Mouse (Mus musculus): ENCODE results near the gene Ptov1. TPM values are rescaled to one million over a fixed set of nuclear protein-coding genes. Genes with fewer than 3 reads are reported as not detected.

Gene Ptov1
- total and polyA plus RNA-seq, 3 experiments, result 33.2 to 145 (median 75.4) TPM

DNA sequence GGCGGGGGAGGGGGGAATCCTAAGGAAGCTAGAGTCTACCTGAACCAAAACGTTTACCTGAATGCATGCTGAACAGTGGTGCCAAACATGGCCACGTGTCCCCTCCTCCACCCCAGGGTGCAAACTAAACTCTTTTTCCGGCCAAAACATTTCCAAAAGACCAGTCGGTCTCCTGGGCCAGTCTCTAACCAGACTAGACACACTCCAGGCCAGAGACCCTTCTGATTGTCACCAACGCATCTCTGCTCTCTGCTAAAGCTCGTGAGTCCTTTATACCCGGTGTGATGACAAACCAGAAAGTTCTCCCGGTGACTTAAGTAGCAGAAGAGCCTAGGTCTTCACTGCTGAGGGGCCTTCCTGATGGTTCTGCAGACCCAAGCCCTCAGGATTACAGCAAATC lies 1.8 kb downstream of the Ptov1 start:
- no peak overlapping the region; the same call in 1 of the 2 replicates for H3K4me3 ChIP-seq (ENCODE audit: low read depth, low read length)
- DNase-seq (ENCODE audit: low spot score), result no peak
- peaks cover 52% of the 10 kb centered on the region for H3K36me3 ChIP-seq (replicated peaks)
- H3K27me3 ChIP-seq (ENCODE audit: insufficient read depth, low read length), result no peaks in the 10 kb centered on the region
- H3K9me3 ChIP-seq (replicated peaks), result peaks cover 4% of the 10 kb centered on the region; the same call in 1 of the 2 replicates
- TF ChIP-seq TAL1 (conservative IDR thresholded peaks at IDR 0.05; ENCODE audit: low read depth, low read length), result no peak
- TF ChIP-seq CTCF (IDR thresholded peaks at IDR 0.05; ENCODE audit: low read depth, low read length), result no peak
- no peak for TF ChIP-seq POLR2AphosphoS5 (IDR thresholded peaks at IDR 0.05; ENCODE audit: insufficient replicate concordance, low read depth, low read length)
- TF ChIP-seq GATA2 (IDR thresholded peaks at IDR 0.05; ENCODE audit: borderline replicate concordance, low read depth, low read length), result no peak
- no peak for TF ChIP-seq GATA1 (IDR thresholded peaks at IDR 0.05; ENCODE audit: borderline replicate concordance, low read length)
- H3K4me1 ChIP-seq (ENCODE audit: insufficient read depth, low read depth, low read length), result peaks cover 67% of the 10 kb centered on the region
- no peak for ATAC-seq (ENCODE audit: extremely low read depth, insufficient number of reproducible peaks, low FRiP score, poor library complexity, severe bottlenecking)

- peak overlapping the region; percentile 52; the same call in 1 of the 2 replicates for H3K4me3 ChIP-seq (ENCODE audit: low read depth, low read length)
- peaks cover 4% of the 10 kb centered on the region; the same call in 1 of the 2 replicates for H3K9me3 ChIP-seq (replicated peaks)
- peaks cover 67% of the 10 kb centered on the region for H3K4me1 ChIP-seq (ENCODE audit: insufficient read depth, low read depth, low read length)
- peaks cover 58% of the 10 kb centered on the region for H3K36me3 ChIP-seq (replicated peaks)
- DNase-seq (ENCODE audit: low spot score) (no peak), ATAC-seq (ENCODE audit: extremely low read depth, insufficient number of reproducible peaks, low FRiP score, poor library complexity, severe bottlenecking) (no peak)
- no peaks in the 10 kb centered on the region for H3K27me3 ChIP-seq (ENCODE audit: insufficient read depth, low read length)
- TF ChIP-seq CTCF (IDR thresholded peaks at IDR 0.05; ENCODE audit: low read depth, low read length), result no peak
- TF ChIP-seq GATA1 (IDR thresholded peaks at IDR 0.05; ENCODE audit: borderline replicate concordance, low read length), result no peak
- no peak for TF ChIP-seq POLR2AphosphoS5 (IDR thresholded peaks at IDR 0.05; ENCODE audit: insufficient replicate concordance, low read depth, low read length)
- no peak for TF ChIP-seq TAL1 (conservative IDR thresholded peaks at IDR 0.05; ENCODE audit: low read depth, low read length)
- no peak for TF ChIP-seq GATA2 (IDR thresholded peaks at IDR 0.05; ENCODE audit: borderline replicate concordance, low read depth, low read length)
Observed at GRCm38 (mm10) chr7:44867010-44867702, 2.4 kb downstream of the Ptov1 start.

DNA sequence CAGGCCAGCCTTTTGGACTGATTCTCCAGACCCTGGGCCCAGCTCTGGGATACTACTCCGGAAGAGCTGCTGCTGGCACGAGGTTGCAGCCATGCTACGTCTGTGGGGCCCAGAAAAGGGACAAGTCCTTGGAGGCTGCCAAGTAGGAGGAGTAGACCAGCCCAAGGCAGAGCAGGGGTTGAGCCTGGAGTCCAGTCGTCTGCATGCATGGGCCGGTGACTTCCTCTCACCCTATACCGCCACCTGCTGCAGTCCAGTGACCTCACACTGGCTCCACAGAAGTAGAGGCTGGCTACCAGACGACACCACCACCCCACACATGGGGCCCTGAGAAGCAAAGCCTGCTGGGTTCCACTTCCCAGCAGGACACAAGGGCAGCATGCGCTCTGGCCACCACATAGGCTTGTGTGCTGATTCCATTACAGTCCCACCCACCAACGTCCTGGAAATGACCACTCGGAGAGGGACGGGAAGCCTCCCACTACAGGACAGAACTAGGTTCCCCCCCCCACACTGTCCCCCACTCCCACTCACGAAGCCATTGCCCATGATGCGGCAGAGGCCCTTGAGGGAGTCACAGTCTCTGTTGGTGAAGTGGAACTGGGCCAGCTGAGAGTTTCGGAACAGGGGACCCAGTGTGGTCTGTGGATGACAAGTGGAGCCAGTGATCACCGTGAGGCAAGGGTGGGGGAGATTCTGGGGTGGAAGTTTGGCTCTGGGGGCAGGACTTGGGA lies 3.1 kb downstream of the Ptov1 start:
- Histone ChIP-seq H3K9me3 (replicated peaks) (peaks cover 4% of the 10 kb centered on the region; the same call in 1 of the 2 replicates), H3K4me3 (ENCODE audit: low read depth, low read length) (peak overlapping the region; percentile 52; the same call in 1 of the 2 replicates), H3K36me3 (replicated peaks) (peaks cover 65% of the 10 kb centered on the region), H3K27me3 (ENCODE audit: insufficient read depth, low read length) (no peaks in the 10 kb centered on the region), H3K4me1 (ENCODE audit: insufficient read depth, low read depth, low read length) (peaks cover 69% of the 10 kb centered on the region)
- DNase-seq (ENCODE audit: low spot score) (peak; percentile 58), ATAC-seq (ENCODE audit: extremely low read depth, insufficient number of reproducible peaks, low FRiP score, poor library complexity, severe bottlenecking) (peak; percentile 61)
- TF ChIP-seq GATA2 (IDR thresholded peaks at IDR 0.05; ENCODE audit: borderline replicate concordance, low read depth, low read length) (no peak), POLR2AphosphoS5 (IDR thresholded peaks at IDR 0.05; ENCODE audit: insufficient replicate concordance, low read depth, low read length) (no peak), TAL1 (conservative IDR thresholded peaks at IDR 0.05; ENCODE audit: low read depth, low read length) (no peak), CTCF (IDR thresholded peaks at IDR 0.05; ENCODE audit: low read depth, low read length) (no peak), GATA1 (IDR thresholded peaks at IDR 0.05; ENCODE audit: borderline replicate concordance, low read length) (no peak)

- Histone ChIP-seq H3K4me1 (ENCODE audit: insufficient read depth, low read depth, low read length) (peaks cover 79% of the 10 kb centered on the region), H3K4me3 (ENCODE audit: low read depth, low read length) (no peak overlapping the region; the same call in 1 of the 2 replicates), H3K27me3 (ENCODE audit: insufficient read depth, low read length) (no peaks in the 10 kb centered on the region), H3K9me3 (replicated peaks) (peaks cover 4% of the 10 kb centered on the region; the same call in 1 of the 2 replicates), H3K36me3 (replicated peaks) (peaks cover 81% of the 10 kb centered on the region)
- DNase-seq (ENCODE audit: low spot score), result peak; percentile 62
- no peak for ATAC-seq (ENCODE audit: extremely low read depth, insufficient number of reproducible peaks, low FRiP score, poor library complexity, severe bottlenecking)
- TF ChIP-seq GATA1 (IDR thresholded peaks at IDR 0.05; ENCODE audit: borderline replicate concordance, low read length) (no peak), POLR2AphosphoS5 (IDR thresholded peaks at IDR 0.05; ENCODE audit: insufficient replicate concordance, low read depth, low read length) (no peak), TAL1 (conservative IDR thresholded peaks at IDR 0.05; ENCODE audit: low read depth, low read length) (no peak), GATA2 (IDR thresholded peaks at IDR 0.05; ENCODE audit: borderline replicate concordance, low read depth, low read length) (no peak), CTCF (IDR thresholded peaks at IDR 0.05; ENCODE audit: low read depth, low read length) (no peak)
Observed at GRCm38 (mm10) chr7:44864595-44865542, 4.7 kb downstream of the Ptov1 start.

DNA sequence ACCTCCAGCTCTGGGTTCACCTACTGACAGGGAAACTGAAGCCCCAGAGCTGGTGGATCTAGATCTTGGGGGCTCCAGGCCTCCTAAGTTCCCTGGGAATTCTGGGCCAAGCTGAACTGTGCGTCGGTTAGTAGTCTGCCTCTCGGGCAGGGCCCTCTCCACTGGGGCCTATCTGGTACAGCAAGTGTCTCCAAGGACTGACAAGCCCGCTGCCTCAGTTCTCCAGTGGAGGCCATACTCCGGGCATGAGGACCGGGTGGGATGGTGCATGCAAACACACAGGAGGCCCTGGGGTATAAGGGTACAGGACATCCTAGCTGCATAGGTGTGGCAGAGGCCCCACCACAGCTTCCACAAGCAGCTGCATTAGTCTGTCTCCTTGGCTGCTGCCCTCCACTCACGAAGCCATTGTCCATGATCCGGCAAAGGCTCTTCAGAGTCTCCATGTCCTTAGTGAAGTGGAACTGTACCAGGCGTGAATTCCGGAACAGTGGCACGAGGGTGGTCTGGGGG lies 5.5 kb downstream of the Ptov1 start:
- Histone ChIP-seq H3K4me1 (ENCODE audit: insufficient read depth, low read depth, low read length) (peaks cover 86% of the 10 kb centered on the region), H3K36me3 (replicated peaks) (peaks cover 89% of the 10 kb centered on the region), H3K4me3 (ENCODE audit: low read depth, low read length) (no peak overlapping the region; the same call in 1 of the 2 replicates), H3K9me3 (replicated peaks) (peaks cover 4% of the 10 kb centered on the region; the same call in 1 of the 2 replicates), H3K27me3 (ENCODE audit: insufficient read depth, low read length) (no peaks in the 10 kb centered on the region)
- TF ChIP-seq GATA2 (IDR thresholded peaks at IDR 0.05; ENCODE audit: borderline replicate concordance, low read depth, low read length), result no peak
- TF ChIP-seq GATA1 (IDR thresholded peaks at IDR 0.05; ENCODE audit: borderline replicate concordance, low read length), result no peak
- TF ChIP-seq CTCF (IDR thresholded peaks at IDR 0.05; ENCODE audit: low read depth, low read length), result no peak
- no peak for TF ChIP-seq POLR2AphosphoS5 (IDR thresholded peaks at IDR 0.05; ENCODE audit: insufficient replicate concordance, low read depth, low read length)
- TF ChIP-seq TAL1 (conservative IDR thresholded peaks at IDR 0.05; ENCODE audit: low read depth, low read length), result no peak
- ATAC-seq (ENCODE audit: extremely low read depth, insufficient number of reproducible peaks, low FRiP score, poor library complexity, severe bottlenecking) (no peak), DNase-seq (ENCODE audit: low spot score) (no peak)
